Comparison of ENCODE assay signal across 8 mouse cellular contexts in genomic region chr11:86544639-86545299, GRCm38 (mm10). TPM values are rescaled to one million over a fixed set of nuclear protein-coding genes. Genes with fewer than 3 reads are reported as not detected.
DNase-seq lines count a peak whose midpoint lies in the region; ATAC-seq and TF ChIP-seq lines count a peak whose summit lies in the region.

Gene Rps6kb1, minus strand, starts transcription at chr11:86544805.
Gene Tubd1, plus strand, starts transcription at chr11:86544991.

- H3K9ac ChIP-seq in CH12.LX (ENCODE audit: insufficient read depth, low read depth), result peak within 1 kb of the TSS; percentile 97
- H3K9ac ChIP-seq in forebrain, embryonic 11.5 days (ENCODE audit: low read length), result peak within 1 kb of the TSS; percentile 86
- peak within 1 kb of the TSS; percentile 95 for H3K9ac ChIP-seq in heart, embryonic 16.5 days (ENCODE audit: low read length)
- H3K9ac ChIP-seq in liver, embryonic 15.5 days, result peak within 1 kb of the TSS; percentile 97
- H3K9ac ChIP-seq in neural tube, embryonic 12.5 days, result peak within 1 kb of the TSS; percentile 97

- ATAC-seq in forebrain, embryonic 11.5 days (replicated peaks; ENCODE audit: low FRiP score), result peak; percentile 96
- ATAC-seq in heart, embryonic 16.5 days (replicated peaks; ENCODE audit: extremely low read depth, insufficient read depth, low FRiP score), result peak; percentile 97
- ATAC-seq in liver, embryonic 15.5 days (ENCODE audit: insufficient read depth), result peak; percentile 98
- peak; percentile 98 for ATAC-seq in neural tube, embryonic 12.5 days (ENCODE audit: low FRiP score, low read depth)

- in situ Hi-C loops in CH12.LX (cut with MboI; ENCODE audit: low pct_ligation_motif_present, low pct_unique_long_range_greater_than_20kb, low sequenced_read_pairs), result no loop called here

- peaks cover 8 to 49% of the 10 kb centered on the region in 2 experiments; a peak in 3 of 4 replicates for H3K4me1 ChIP-seq in CH12.LX (ENCODE audit: control insufficient read depth in 1 of 2, insufficient read depth in 2 of 2)
- 0 out of 2 replicates have a peak, but pooled peaks cover 6% of the 10 kb centered on the region for H3K4me1 ChIP-seq in forebrain, embryonic 11.5 days (replicated peaks; ENCODE audit: control insufficient read depth, insufficient read depth, low read length)
- peaks cover 33% of the 10 kb centered on the region for H3K4me1 ChIP-seq in heart, embryonic 16.5 days (ENCODE audit: control insufficient read depth, insufficient read depth, low read length)
- peaks cover 42% of the 10 kb centered on the region for H3K4me1 ChIP-seq in liver, embryonic 15.5 days (replicated peaks)
- no peaks in the 10 kb centered on the region for H3K4me1 ChIP-seq in neural tube, embryonic 12.5 days

- dilution Hi-C loops in CH12.LX (cut with MboI; ENCODE audit: extremely low pct_ligation_motif_present, extremely low pct_unique_long_range_greater_than_20kb, low sequenced_read_pairs), result no loop called here

- peak; percentile 98 for TF ChIP-seq POLR2A in CH12.LX (IDR thresholded peaks at IDR 0.05; ENCODE audit: low read depth, low read length)

- under 1% methylated on average over 43 of the region's 43 CpGs for WGBS in forebrain, embryonic 11.5 days
- WGBS in heart, embryonic 16.5 days, result under 1% methylated on average over 43 of the region's 43 CpGs
- WGBS in liver, embryonic 15.5 days (ENCODE audit: insufficient replicate concordance), result under 1% methylated on average over 43 of the region's 43 CpGs
- under 1% methylated on average over 43 of the region's 43 CpGs for WGBS in neural tube, embryonic 12.5 days

- peak within 1 kb of the TSS; percentile 63 for H3K27ac ChIP-seq in CH12.LX (ENCODE audit: insufficient read depth, low read depth)
- peak within 1 kb of the TSS; percentile 48; the same call in 1 of the 2 replicates for H3K27ac ChIP-seq in forebrain, embryonic 11.5 days (ENCODE audit: low read depth, low read length)
- H3K27ac ChIP-seq in heart, embryonic 16.5 days (ENCODE audit: low read length), result peak within 1 kb of the TSS; percentile 92
- H3K27ac ChIP-seq in liver, embryonic 15.5 days (replicated peaks), result peak within 1 kb of the TSS; percentile 88
- peak within 1 kb of the TSS; percentile 62 for H3K27ac ChIP-seq in neural tube, embryonic 12.5 days

- no peak for TF ChIP-seq EP300 in CH12.LX (IDR thresholded peaks at IDR 0.05; ENCODE audit: low read length)

- H3K4me3 ChIP-seq in CH12.LX (replicated peaks in 1 of 3; ENCODE audit: low read depth in 2 of 3, low read length in 2 of 3, poor library complexity in 1 of 3), result peak within 1 kb of the TSS; percentile 83 to 97 (median 91)
- H3K4me3 ChIP-seq in forebrain, embryonic 11.5 days (ENCODE audit: low read depth, low read length), result peak within 1 kb of the TSS; percentile 98
- peak within 1 kb of the TSS; percentile 79 for H3K4me3 ChIP-seq in heart, embryonic 16.5 days (ENCODE audit: low read length)
- peak within 1 kb of the TSS; percentile 84 for H3K4me3 ChIP-seq in liver, embryonic 15.5 days (replicated peaks)
- peak within 1 kb of the TSS; percentile 98 for H3K4me3 ChIP-seq in neural tube, embryonic 12.5 days

- H3K36me3 ChIP-seq in CH12.LX (replicated peaks in 1 of 2; ENCODE audit: control insufficient read depth in 1 of 2, insufficient read depth in 1 of 2, low read length in 1 of 2), result peaks cover 6 to 26% of the 10 kb centered on the region in 2 experiments
- no peaks in the 10 kb centered on the region for H3K36me3 ChIP-seq in forebrain, embryonic 11.5 days (ENCODE audit: control insufficient read depth, insufficient read depth, low read length)
- H3K36me3 ChIP-seq in heart, embryonic 16.5 days (ENCODE audit: control insufficient read depth, insufficient read depth), result peaks cover 9% of the 10 kb centered on the region
- peaks cover 15% of the 10 kb centered on the region for H3K36me3 ChIP-seq in liver, embryonic 15.5 days (replicated peaks)
- H3K36me3 ChIP-seq in neural tube, embryonic 12.5 days, result peaks cover 4% of the 10 kb centered on the region; the same call in 1 of the 2 replicates

- peak; percentile 100 for DNase-seq in CH12.LX (ENCODE audit: extremely low read depth)
- peak; percentile 99 for DNase-seq in c-Kit-positive CD71-positive TER-119-negative erythroid progenitor cells, embryonic 14.5 days (ENCODE audit: low read depth)
- peak; percentile 99 for DNase-seq in forebrain, embryonic 11.5 days (ENCODE audit: low spot score)
- peak; percentile 99 to 100 for DNase-seq in kidney, postnatal 36 days
- peak; percentile 99 for DNase-seq in telencephalon, adult 2 months (ENCODE audit: low read depth, low spot score)

- TF ChIP-seq RAD21 in CH12.LX (IDR thresholded peaks at IDR 0.05; ENCODE audit: low read depth, low read length), result no peak

- no peak for TF ChIP-seq CTCF in CH12.LX (conservative IDR thresholded peaks at IDR 0.05 in 1 of 2, IDR thresholded peaks at IDR 0.05 in 1 of 2; ENCODE audit: low read depth in 2 of 2, low read length in 2 of 2)

- H3K79me2 ChIP-seq in CH12.LX (replicated peaks; ENCODE audit: control insufficient read depth, extremely low read depth, insufficient read depth, poor library complexity, severe bottlenecking), result peaks cover 51% of the 10 kb centered on the region

- H3K4me2 ChIP-seq in CH12.LX (ENCODE audit: insufficient read depth, low read depth, poor library complexity, severe bottlenecking), result peak within 1 kb of the TSS; percentile 98
- peak within 1 kb of the TSS; percentile 76 for H3K4me2 ChIP-seq in forebrain, embryonic 11.5 days (ENCODE audit: low read depth, low read length, severe bottlenecking)
- peak within 1 kb of the TSS; percentile 72 for H3K4me2 ChIP-seq in heart, embryonic 16.5 days (ENCODE audit: low read depth, low read length)
- H3K4me2 ChIP-seq in liver, embryonic 15.5 days, result peak within 1 kb of the TSS; percentile 72
- peak within 1 kb of the TSS; percentile 85 for H3K4me2 ChIP-seq in neural tube, embryonic 12.5 days (replicated peaks)

- H3K9me3 ChIP-seq in CH12.LX (replicated peaks; ENCODE audit: low read length), result no peaks in the 10 kb centered on the region
- H3K9me3 ChIP-seq in forebrain, embryonic 11.5 days (ENCODE audit: control insufficient read depth, low read length), result no peaks in the 10 kb centered on the region
- H3K9me3 ChIP-seq in heart, embryonic 16.5 days (replicated peaks; ENCODE audit: control insufficient read depth, low read length), result no peaks in the 10 kb centered on the region
- H3K9me3 ChIP-seq in liver, embryonic 15.5 days (replicated peaks), result no peaks in the 10 kb centered on the region
- no peaks in the 10 kb centered on the region for H3K9me3 ChIP-seq in neural tube, embryonic 12.5 days

- no peaks in the 10 kb centered on the region for H3K27me3 ChIP-seq in CH12.LX (replicated peaks)
- H3K27me3 ChIP-seq in forebrain, embryonic 11.5 days (ENCODE audit: control insufficient read depth, insufficient read depth, low read length), result no peaks in the 10 kb centered on the region
- H3K27me3 ChIP-seq in heart, embryonic 16.5 days (ENCODE audit: control insufficient read depth, insufficient read depth, low read length), result no peaks in the 10 kb centered on the region
- H3K27me3 ChIP-seq in liver, embryonic 15.5 days, result no peaks in the 10 kb centered on the region
- no peaks in the 10 kb centered on the region for H3K27me3 ChIP-seq in neural tube, embryonic 12.5 days (replicated peaks)

TF ChIP-seq in CH12.LX, 34 proteins besides CTCF, POLR2A, EP300 and RAD21 (continues in another document):
- TF ChIP-seq ZNF384 (IDR thresholded peaks at IDR 0.05; ENCODE audit: low read depth, low read length) (peak; percentile 97), IRF4 (IDR thresholded peaks at IDR 0.05; ENCODE audit: low read depth, low read length) (peak; percentile 91), ZC3H11A (IDR thresholded peaks at IDR 0.05; ENCODE audit: low read depth, low read length) (no peak), SMC3 (IDR thresholded peaks at IDR 0.05; ENCODE audit: low read depth, low read length) (no peak), POLR2AphosphoS2 (IDR thresholded peaks at IDR 0.05; ENCODE audit: low read depth, low read length) (peak; percentile 90), CHD2 (IDR thresholded peaks at IDR 0.05; ENCODE audit: low read length) (no peak; the same call in 1 of the 2 replicates), SIN3A (IDR thresholded peaks at IDR 0.05; ENCODE audit: low read length) (peak; percentile 97), E2F4 (IDR thresholded peaks at IDR 0.05; ENCODE audit: insufficient replicate concordance, low read depth, low read length) (peak; percentile 86; the same call in 1 of the 2 replicates), JUND (conservative IDR thresholded peaks at IDR 0.05; ENCODE audit: low read depth, low read length) (peak; percentile 21; the same call in 1 of the 2 replicates), PAX5 (IDR thresholded peaks at IDR 0.05; ENCODE audit: low read length) (no peak), USF2 (conservative IDR thresholded peaks at IDR 0.05; ENCODE audit: low read depth, low read length) (no peak), MAX (IDR thresholded peaks at IDR 0.05; ENCODE audit: low read length) (peak; percentile 98), ZMIZ1 (IDR thresholded peaks at IDR 0.05; ENCODE audit: low read depth, low read length) (peak; percentile 95), BHLHE40 (IDR thresholded peaks at IDR 0.05; ENCODE audit: low read depth, low read length) (no peak), JUN (IDR thresholded peaks at IDR 0.05; ENCODE audit: insufficient read depth, low read depth, low read length) (peak; percentile 50), TBP (conservative IDR thresholded peaks at IDR 0.05; ENCODE audit: low read depth, low read length) (peak; percentile 80), ZKSCAN1 (IDR thresholded peaks at IDR 0.05; ENCODE audit: borderline replicate concordance, low read depth, low read length) (no peak; the same call in 1 of the 2 replicates)

RNA-seq across cellular contexts. Expression of gene Rps6kb1, which starts in this region (rescaled TPM):
- total RNA-seq in CH12.LX (2012; rRNA removed) (45.2 and 56.7 TPM in 2 replicates), CH12.LX (2014; rRNA removed) (76.9 and 79.9 TPM in 2 replicates)
- polyA plus RNA-seq in CH12.LX (2012; ENCODE audit: insufficient read length, low read depth), result 110 and 152 TPM in 2 replicates
- 62.2 and 66.4 TPM in 2 replicates for polyA plus RNA-seq in forebrain, embryonic 11.5 days (2014; fragmentation: Nextera tagmentation; extraction: Ambion mirVana)
- polyA plus RNA-seq in heart, embryonic 16.5 days (2015; fragmentation: Nextera tagmentation; extraction: Ambion mirVana), result 39.8 and 40.8 TPM in 2 replicates
- 18.9 and 23.5 TPM in 2 replicates for polyA plus RNA-seq in liver, embryonic 15.5 days (2015; fragmentation: Nextera tagmentation; extraction: Ambion mirVana)
- polyA plus RNA-seq in neural tube, embryonic 12.5 days (2016; fragmentation: Nextera tagmentation; extraction: Ambion mirVana), result 68.9 and 71.8 TPM in 2 replicates

RNA-seq across cellular contexts. Expression of gene Tubd1, which starts in this region (rescaled TPM):
- total RNA-seq in CH12.LX (2012; rRNA removed), result 11.9 and 14.3 TPM in 2 replicates
- total RNA-seq in CH12.LX (2014; rRNA removed), result 9.7 and 9.8 TPM in 2 replicates
- 12.6 and 13.4 TPM in 2 replicates for polyA plus RNA-seq in CH12.LX (2012; ENCODE audit: insufficient read length, low read depth)
- 13.9 TPM in 2 replicates for polyA plus RNA-seq in forebrain, embryonic 11.5 days (2014; fragmentation: Nextera tagmentation; extraction: Ambion mirVana)
- polyA plus RNA-seq in heart, embryonic 16.5 days (2015; fragmentation: Nextera tagmentation; extraction: Ambion mirVana), result 13.6 and 14.3 TPM in 2 replicates
- 9.8 and 9.9 TPM in 2 replicates for polyA plus RNA-seq in liver, embryonic 15.5 days (2015; fragmentation: Nextera tagmentation; extraction: Ambion mirVana)
- 10.7 and 11.9 TPM in 2 replicates for polyA plus RNA-seq in neural tube, embryonic 12.5 days (2016; fragmentation: Nextera tagmentation; extraction: Ambion mirVana)

Comparison
In these comparisons a context has a peak if more than half of its experiments do, and no peak if none do; other contexts are left out.
1. Peak in every context shown above with its lines: DNase-seq, ATAC-seq, H3K4me3 ChIP-seq and H3K27ac ChIP-seq.